Mouse (Mus musculus): ENCODE data around the gene Dusp1. TPM values are rescaled to one million over a fixed set of nuclear protein-coding genes. Genes with fewer than 3 reads are reported as not detected.

Gene Dusp1
- total RNA-seq, 2 experiments from 2014 or later = 14.9 to 20.9 TPM

DNA sequence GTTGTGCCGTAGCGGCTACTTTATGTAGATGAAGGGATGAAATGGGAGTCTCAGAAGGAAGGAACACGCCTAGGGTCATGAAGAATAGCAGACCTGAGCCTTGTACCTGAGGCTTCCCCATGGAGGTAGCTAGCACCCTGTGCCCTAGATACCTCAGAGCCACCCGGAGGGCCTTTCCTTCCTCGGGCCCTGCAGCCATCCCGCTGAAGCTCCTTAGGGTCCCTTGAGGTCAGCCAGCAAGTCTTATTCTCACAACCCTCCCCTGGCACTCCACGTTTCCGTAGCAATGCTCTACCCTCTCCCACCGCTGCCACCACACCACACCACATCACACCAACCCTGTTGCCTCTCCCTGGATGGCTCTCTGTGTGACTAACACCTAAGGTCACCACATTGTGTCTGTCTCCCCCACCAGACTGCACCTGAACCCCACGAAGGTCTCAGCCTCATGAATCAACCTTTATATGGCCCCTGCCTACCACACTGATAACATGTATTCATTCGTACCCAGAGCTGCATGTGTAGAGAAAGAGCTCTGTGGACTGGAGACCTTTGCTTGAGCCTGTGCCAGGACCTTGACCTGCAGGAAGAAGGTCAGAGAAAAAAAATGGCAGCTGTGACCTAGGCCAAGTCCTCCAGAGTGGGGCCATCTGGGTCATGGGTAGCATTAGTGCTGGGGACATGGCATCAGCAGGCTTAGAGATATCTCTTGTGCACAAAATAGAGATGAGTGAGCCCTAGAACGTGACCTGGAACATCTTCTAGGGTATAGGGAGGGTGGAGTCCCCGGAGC is 93.6 kb downstream of the Dusp1 start:
- no peak for TF ChIP-seq CTCF (conservative IDR thresholded peaks at IDR 0.05)
- DNase-seq (ENCODE audit: low spot score in 2 of 2) = no peak
- Histone ChIP-seq H3K4me3 (no peak overlapping the region), H3K27ac (no peak overlapping the region)

- no peak for DNase-seq (ENCODE audit: low spot score in 2 of 2)
- no peak for TF ChIP-seq CTCF (conservative IDR thresholded peaks at IDR 0.05)
- no peak overlapping the region for H3K4me3 ChIP-seq
Measured at GRCm38 (mm10) chr17:26467619-26468018, 94.3 kb downstream of the Dusp1 start.

DNA sequence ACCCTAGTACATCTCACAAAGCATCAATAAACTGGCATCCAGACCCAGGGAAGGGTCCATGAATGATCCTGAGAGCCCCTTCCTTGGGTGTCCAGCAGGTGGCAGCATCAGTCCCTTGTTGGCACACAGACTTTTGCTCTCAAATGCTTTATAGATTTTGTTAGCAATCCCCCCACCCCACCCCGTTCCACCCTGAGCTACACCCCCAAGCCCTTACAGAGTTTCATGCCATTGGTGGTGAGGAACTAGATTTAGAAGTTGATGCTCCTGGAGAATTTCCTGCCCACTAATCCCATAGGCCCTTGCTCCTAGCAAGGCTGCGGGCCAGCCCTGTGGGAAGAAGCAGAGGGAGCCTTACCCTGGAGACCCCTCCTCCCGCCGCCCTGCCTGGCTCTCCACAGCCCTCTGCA is 95.2 kb downstream of the Dusp1 start:
- peak overlapping the region; percentile 29; the same call in 1 of the 2 replicates for H3K27ac ChIP-seq
- H3K4me3 ChIP-seq = no peak overlapping the region
- TF ChIP-seq CTCF (conservative IDR thresholded peaks at IDR 0.05) = peak; percentile 81
- DNase-seq (ENCODE audit: low spot score in 2 of 2) = peak; percentile 51 to 80

More at GRCm38 (mm10) chr17:26467619-26468018, 94.3 kb downstream of the Dusp1 start:
- H3K27ac ChIP-seq = no peak overlapping the region

- H3K27ac ChIP-seq = peak overlapping the region; percentile 79
- H3K4me3 ChIP-seq = no peak overlapping the region; the same call in 1 of the 2 replicates
- no peak for TF ChIP-seq CTCF (conservative IDR thresholded peaks at IDR 0.05)
- DNase-seq (ENCODE audit: low spot score in 2 of 2) = no peak
Measured at GRCm38 (mm10) chr17:26464972-26465371, 97.0 kb downstream of the Dusp1 start.

DNA sequence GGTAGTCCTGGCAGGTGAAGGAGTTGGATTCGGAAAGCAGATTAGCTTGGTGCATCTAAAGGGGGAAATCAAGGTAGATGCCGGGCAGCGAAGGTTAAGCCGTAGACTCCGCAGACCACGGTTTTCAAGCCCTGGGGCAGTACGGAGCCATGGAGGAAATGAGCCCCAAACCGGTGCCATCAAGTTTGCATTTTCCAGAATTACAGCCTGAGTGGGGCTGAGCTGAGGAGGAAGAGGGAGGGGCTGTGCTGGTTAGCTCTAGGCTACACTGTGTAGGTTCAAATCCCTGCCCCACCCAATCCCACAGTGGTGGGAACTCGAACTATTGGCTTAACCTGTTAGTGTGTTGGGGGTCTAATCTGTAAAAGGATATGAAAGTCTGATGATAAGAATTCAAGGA is 97.4 kb downstream of the Dusp1 start:
- no peak for DNase-seq (ENCODE audit: low spot score in 2 of 2)
- H3K4me3 ChIP-seq = no peak overlapping the region; the same call in 1 of the 2 replicates
- H3K27ac ChIP-seq = peak overlapping the region; percentile 79
- TF ChIP-seq CTCF (conservative IDR thresholded peaks at IDR 0.05) = no peak

DNA sequence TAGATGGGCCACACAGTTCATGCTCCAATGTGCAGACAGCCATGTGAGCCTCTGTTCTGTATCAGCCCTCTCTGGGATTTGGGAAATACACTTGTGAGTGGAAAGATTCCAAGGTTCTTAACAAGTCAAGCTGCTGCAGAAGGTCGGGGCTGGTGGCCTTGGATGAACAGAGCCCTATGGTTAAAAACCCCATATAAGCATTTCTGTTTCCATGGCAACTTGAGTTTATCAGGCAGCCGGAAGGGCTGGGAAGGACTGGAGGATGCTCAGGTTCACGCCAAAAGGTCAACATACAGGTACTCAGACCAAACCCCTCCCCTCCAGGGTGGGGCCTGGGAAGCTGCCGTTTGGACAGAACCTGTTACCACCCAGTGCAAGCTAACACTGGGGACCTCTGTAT is 97.9 kb downstream of the Dusp1 start:
- Histone ChIP-seq H3K4me3 (no peak overlapping the region), H3K27ac (peak overlapping the region; percentile 79; the same call in 1 of the 2 replicates)
- no peak for TF ChIP-seq CTCF (conservative IDR thresholded peaks at IDR 0.05)
- DNase-seq (ENCODE audit: low spot score in 2 of 2) = no peak

DNA sequence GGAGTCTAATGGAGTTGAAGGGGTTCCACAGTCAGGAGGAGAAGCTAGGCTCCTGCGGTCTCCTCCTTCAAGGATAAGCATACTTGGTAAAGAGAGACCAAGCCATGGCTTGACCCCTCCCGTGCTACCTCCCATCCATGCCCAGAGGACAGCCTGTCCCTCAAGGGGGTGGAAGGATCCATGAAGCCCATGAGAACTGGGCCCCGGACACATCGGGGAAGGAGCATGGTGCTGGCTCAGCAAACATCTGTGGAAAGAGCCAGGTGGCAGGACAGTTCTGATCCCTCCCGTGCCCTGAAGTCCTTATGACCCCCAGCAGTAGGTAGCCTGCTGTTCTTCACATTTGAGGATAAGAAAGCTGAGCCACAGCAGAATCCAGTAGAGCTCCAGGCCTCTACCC is 98.5 kb downstream of the Dusp1 start:
- no peak for DNase-seq (ENCODE audit: low spot score in 2 of 2)
- no peak overlapping the region for H3K4me3 ChIP-seq
- no peak overlapping the region for H3K27ac ChIP-seq
- no peak for TF ChIP-seq CTCF (conservative IDR thresholded peaks at IDR 0.05)

DNA sequence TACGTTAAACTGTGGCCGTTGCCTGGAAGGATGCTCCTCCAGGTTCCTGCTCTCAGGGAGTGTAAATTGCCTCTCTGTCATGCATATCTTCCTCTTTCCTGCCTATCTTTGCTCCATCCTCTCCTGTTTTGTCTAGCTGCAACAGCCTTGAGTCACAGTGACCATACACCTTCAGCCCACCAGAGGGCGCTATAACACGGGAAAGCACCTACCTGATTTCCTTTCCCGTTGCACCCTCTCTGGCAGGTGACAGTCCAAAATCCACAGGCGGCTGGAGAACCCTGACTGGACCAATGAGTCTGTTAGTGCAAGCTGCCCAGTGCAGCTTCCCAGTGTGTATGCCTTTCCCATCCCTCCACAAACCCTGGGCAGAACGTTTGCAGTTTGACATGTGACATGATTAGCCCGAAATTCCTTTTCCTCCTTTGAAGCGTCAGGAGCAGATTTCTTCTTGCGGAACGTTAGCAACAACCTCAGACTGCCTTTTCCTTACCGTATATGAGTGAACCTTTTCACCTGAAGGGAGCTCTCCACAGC is 99.2 kb downstream of the Dusp1 start:
- Histone ChIP-seq H3K4me3 (peak overlapping the region; percentile 33; the same call in 1 of the 2 replicates), H3K27ac (no peak overlapping the region)
- TF ChIP-seq CTCF (conservative IDR thresholded peaks at IDR 0.05) = peak; percentile 96
- DNase-seq (ENCODE audit: low spot score in 2 of 2) = peak; percentile 61 to 88

- TF ChIP-seq CTCF (conservative IDR thresholded peaks at IDR 0.05) = no peak
- Histone ChIP-seq H3K4me3 (no peak overlapping the region), H3K27ac (no peak overlapping the region)
- DNase-seq (ENCODE audit: low spot score in 2 of 2) = no peak
Measured at GRCm38 (mm10) chr17:26458049-26458448, 103.9 kb downstream of the Dusp1 start.

GRCm38 (mm10) chr17:26457506-26457905 is 104.4 kb downstream of the Dusp1 start:
- H3K4me3 ChIP-seq = no peak overlapping the region
- TF ChIP-seq CTCF (conservative IDR thresholded peaks at IDR 0.05) = no peak
- no peak for DNase-seq (ENCODE audit: low spot score in 2 of 2)
- no peak overlapping the region for H3K27ac ChIP-seq

Small RNAs within 50 kb of the gene (microRNA-seq; reads per million reads assigned to microRNA genes)
- gene Gm22420 = 0 reads per million in 2 experiments

Other genes with a start within 250 kb of the Dusp1 start
- gene Neurl1b, start 147.3 kb downstream of the Dusp1 start, total RNA-seq (2021) = 10 to 100 TPM; 68.8 to 75.0 TPM
- gene Ergic1, start 639 bp downstream of the Dusp1 start, total RNA-seq (2021) = 100 to 1,000 TPM; 121 to 124 TPM
- 10 to 100 TPM; 47.0 to 56.7 TPM for gene Atp6v0e, start 101.1 kb upstream of the Dusp1 start, total RNA-seq (2021)
- 100 to 1,000 TPM; 127 to 134 TPM for gene Crebrf, start 153.5 kb upstream of the Dusp1 start, total RNA-seq (2021)
- 10 to 100 TPM; 31.5 to 35.7 TPM for gene Bnip1, start 218.9 kb upstream of the Dusp1 start, total RNA-seq (2021)